Mouse (Mus musculus) stomach, postnatal 0 days (tissue): ENCODE results near the gene 9130008F23Rik. TPM values are rescaled to one million over a fixed set of nuclear protein-coding genes. Genes with fewer than 3 reads are reported as not detected.

Source experiments
- ATAC-seq: fragments of 200-750 bp; cut with Nextera tagmentation; 2 replicates; pipeline ENCODE4 v1.8.0; 2017; ENCODE audit not compliant: low FRiP score, low TSS enrichment
- DNase-seq: peaks from one replicate; pipeline ENCODE4 v3.0.0-alpha.2; 2016; ENCODE audit warnings: low spot score
- H3K27ac ChIP-seq: fragments of 300-500 bp; sonication (generic); replicated peaks from 2 replicates; pipeline ENCODE4 v1.5.1; 2014; ENCODE audit warnings: mild to moderate bottlenecking, control low read depth
- H3K27me3 ChIP-seq: fragments of 300-500 bp; sonication (generic); 2 replicates; pipeline ENCODE4 v1.6.1; 2014; ENCODE audit warnings: low read length; ENCODE audit not compliant: control insufficient read depth, insufficient read depth
- H3K36me3 ChIP-seq: fragments of 300-500 bp; sonication (generic); 2 replicates; pipeline ENCODE4 v1.6.1; 2014; ENCODE audit warnings: low read length, mixed read lengths; ENCODE audit not compliant: control insufficient read depth, insufficient read depth
- H3K4me1 ChIP-seq: fragments of 300-500 bp; sonication (generic); replicated peaks from 2 replicates; pipeline ENCODE4 v1.6.1; 2014; ENCODE audit warnings: antibody characterized with exemption; ENCODE audit not compliant: control insufficient read depth, insufficient read depth
- H3K4me2 ChIP-seq: fragments of 300-500 bp; sonication (generic); replicated peaks from 2 replicates; pipeline ENCODE4 v1.6.1; 2014; ENCODE audit warnings: low read depth, mild to moderate bottlenecking, control low read depth, moderate library complexity
- H3K4me3 ChIP-seq: fragments of 300-500 bp; sonication (generic); 2 replicates; pipeline ENCODE4 v1.5.1; 2014; ENCODE audit warnings: low read depth, low read length, control low read depth
- H3K9ac ChIP-seq: fragments of 300-500 bp; sonication (generic); 2 replicates; pipeline ENCODE4 v1.6.1; 2014; ENCODE audit warnings: mild to moderate bottlenecking, low read length, control low read depth, mixed read lengths
- H3K9me3 ChIP-seq: fragments of 300-500 bp; sonication (generic); 2 replicates; pipeline ENCODE4 v1.6.1; 2016; ENCODE audit warnings: low read length; ENCODE audit not compliant: control insufficient read depth
- CTCF ChIP-seq: IDR thresholded peaks from 2 replicates; pipeline ENCODE4 v1.5.1; 2016; ENCODE audit warnings: antibody characterized with exemption, low read depth, mild to moderate bottlenecking, moderate library complexity
- EP300 ChIP-seq: optimal IDR thresholded peaks from 2 replicates; pipeline ENCODE3; 2016; ENCODE audit warnings: antibody characterized with exemption
- WGBS: fragments of 180-500 bp; shearing (Covaris S2); extraction: QIAGEN DNeasy Blood & Tissue Kit; methylation state at CpG from one replicate; pipeline ENCODE4 v1.1.7; 2014; 5-methylcytosine and 5-hydroxymethylcytosine counted together
- polyA plus RNA-seq: library from polyadenylated mRNA; unstranded; fragments of >200 nt; fragmentation: Nextera tagmentation; extraction: Ambion mirVana; gene quantifications from 2 replicates; pipeline ENCODE4 v1.2.1, GENCODE M21; 2015

The 9130008F23Rik gene
- 5.7 and 6.0 TPM in 2 replicates for polyA plus RNA-seq

- Histone ChIP-seq H3K4me3 (peak within 1 kb of the TSS; percentile 78), H3K9ac (peak within 1 kb of the TSS; percentile 80), H3K4me1 (no peaks in the 10 kb centered on the region), H3K9me3 (no peaks in the 10 kb centered on the region), H3K36me3 (no peaks in the 10 kb centered on the region), H3K27me3 (no peaks in the 10 kb centered on the region), H3K27ac (peak within 1 kb of the TSS; percentile 89), H3K4me2 (peak within 1 kb of the TSS; percentile 80)
- WGBS, result under 1% methylated on average over 40 of the region's 40 CpGs
- DNase-seq, result peak; percentile 80
- TF ChIP-seq CTCF, result no peak
- TF ChIP-seq EP300, result no peak
- ATAC-seq, result peak; percentile 90
Observed at GRCm38 (mm10) chr17:40879924-40880691, at the start of gene 9130008F23Rik. 9130008F23Rik (minus strand) TSS chr17:40880559.

GRCm38 (mm10) chr17:40915499-40915898 is 35.1 kb upstream of the 9130008F23Rik start:
- no peak overlapping the region for H3K9ac ChIP-seq

GRCm38 (mm10) chr17:40914250-40914649 is 33.9 kb upstream of the 9130008F23Rik start, which contains the start of gene Glyatl3:
Glyatl3 (minus strand) TSS chr17:40914350.
- DNase-seq (no peak), ATAC-seq (no peak)
- 91% methylated on average over 2 of the region's 2 CpGs for WGBS
- Histone ChIP-seq H3K9me3 (no peaks in the 10 kb centered on the region), H3K36me3 (no peaks in the 10 kb centered on the region), H3K4me2 (no peak within 1 kb of the TSS), H3K9ac (no peak within 1 kb of the TSS), H3K27me3 (no peaks in the 10 kb centered on the region), H3K4me3 (no peak within 1 kb of the TSS), H3K4me1 (no peaks in the 10 kb centered on the region), H3K27ac (no peak within 1 kb of the TSS)
- TF ChIP-seq EP300 (no peak), CTCF (no peak)

More at GRCm38 (mm10) chr17:40915499-40915898, 35.1 kb upstream of the 9130008F23Rik start:
- Histone ChIP-seq H3K4me3 (no peak overlapping the region), H3K27ac (no peak overlapping the region), H3K27me3 (no peaks in the 10 kb centered on the region), H3K36me3 (no peaks in the 10 kb centered on the region), H3K4me2 (no peak overlapping the region), H3K9me3 (no peaks in the 10 kb centered on the region), H3K4me1 (no peaks in the 10 kb centered on the region)
- 96% methylated on average over 1 of the region's 2 CpGs for WGBS
- no peak for TF ChIP-seq CTCF
- DNase-seq, result no peak
- ATAC-seq, result no peak

GRCm38 (mm10) chr17:40904721-40905154 is 24.4 kb upstream of the 9130008F23Rik start:
- TF ChIP-seq EP300 (no peak), CTCF (no peak)
- no peaks in the 10 kb centered on the region for H3K9me3 ChIP-seq
- no peaks in the 10 kb centered on the region for H3K36me3 ChIP-seq
- H3K27me3 ChIP-seq, result no peaks in the 10 kb centered on the region
- WGBS, result 11% methylated on average over 13 of the region's 14 CpGs
- ATAC-seq (no peak), DNase-seq (no peak)
- 0 out of 2 replicates have a peak, but pooled peaks cover 2% of the 10 kb centered on the region for H3K4me1 ChIP-seq
- H3K27ac ChIP-seq, result no peak overlapping the region
- H3K9ac ChIP-seq, result peak overlapping the region; percentile 18; the same call in 1 of the 2 replicates
- no peak overlapping the region for H3K4me3 ChIP-seq
- peak overlapping the region; percentile 34; the same call in 1 of the 2 replicates for H3K4me2 ChIP-seq

GRCm38 (mm10) chr17:40904056-40904597 is 23.8 kb upstream of the 9130008F23Rik start:
- Histone ChIP-seq H3K36me3 (no peaks in the 10 kb centered on the region), H3K4me3 (no peak overlapping the region), H3K4me1 (0 out of 2 replicates have a peak, but pooled peaks cover 2% of the 10 kb centered on the region), H3K4me2 (no peak overlapping the region), H3K9me3 (no peaks in the 10 kb centered on the region), H3K27ac (no peak overlapping the region), H3K27me3 (no peaks in the 10 kb centered on the region), H3K9ac (no peak overlapping the region)
- no peak for ATAC-seq
- TF ChIP-seq CTCF (no peak), EP300 (no peak)
- 12% methylated on average over 11 of the region's 11 CpGs for WGBS
- DNase-seq, result no peak

GRCm38 (mm10) chr17:40903345-40903744 is 23.0 kb upstream of the 9130008F23Rik start:
- no peaks in the 10 kb centered on the region for H3K27me3 ChIP-seq
- H3K27ac ChIP-seq, result no peak overlapping the region
- TF ChIP-seq CTCF, result no peak
- H3K4me2 ChIP-seq, result no peak overlapping the region
- DNase-seq, result no peak
- 56% methylated on average over 4 of the region's 4 CpGs for WGBS
- no peak overlapping the region for H3K9ac ChIP-seq
- ATAC-seq, result no peak
- H3K4me3 ChIP-seq, result no peak overlapping the region
- H3K36me3 ChIP-seq, result no peaks in the 10 kb centered on the region
- H3K4me1 ChIP-seq, result 0 out of 2 replicates have a peak, but pooled peaks cover 2% of the 10 kb centered on the region
- no peaks in the 10 kb centered on the region for H3K9me3 ChIP-seq
